Mouse (Mus musculus): ENCODE data around the gene Slc8b1. TPM values are rescaled to one million over a fixed set of nuclear protein-coding genes. Genes with fewer than 3 reads are reported as not detected.

Gene Slc8b1
- polyA plus RNA-seq, 1 experiment from 2014 or later: 27.4 TPM

DNA sequence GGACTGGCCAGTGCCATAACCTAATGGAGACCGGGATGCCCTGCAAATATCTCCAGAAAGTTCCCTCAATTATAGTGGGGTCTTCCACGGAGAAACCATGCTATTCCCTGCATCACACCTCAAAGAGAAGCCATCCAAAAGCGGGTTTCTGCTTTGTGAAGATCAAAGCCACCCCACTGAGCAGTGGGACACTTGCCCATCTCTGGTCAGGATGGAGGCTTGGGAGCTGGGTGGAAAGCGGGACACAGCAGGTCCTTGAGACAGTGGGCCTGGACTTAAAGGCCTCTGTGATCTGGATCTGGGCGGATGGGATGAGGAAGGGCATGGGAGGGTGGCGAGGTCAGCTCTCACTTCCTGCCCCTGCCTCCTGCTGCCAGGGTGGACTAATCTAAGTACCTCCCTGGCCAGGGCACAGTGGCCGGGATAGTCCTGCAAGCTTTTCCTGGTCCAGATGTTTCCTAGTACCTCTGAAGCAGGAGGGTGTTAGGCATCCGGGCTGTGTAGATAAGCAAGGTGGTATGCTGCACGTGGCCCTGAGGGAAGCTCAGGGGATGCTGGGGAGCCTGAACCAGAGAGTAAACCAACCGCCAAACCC, 63.6 kb downstream of the Slc8b1 start:
- H3K4me3 ChIP-seq (ENCODE audit: inconsistent target): no peak overlapping the region
- no peak overlapping the region for H3K27ac ChIP-seq
- peaks cover 45% of the 10 kb centered on the region; the same call in 1 of the 2 replicates for H3K79me2 ChIP-seq (ENCODE audit: inconsistent target)
- WGBS (ENCODE audit: missing documents): 93% methylated on average over 10 of the region's 10 CpGs
- H3K36me3 ChIP-seq (ENCODE audit: inconsistent target): no peaks in the 10 kb centered on the region

DNA sequence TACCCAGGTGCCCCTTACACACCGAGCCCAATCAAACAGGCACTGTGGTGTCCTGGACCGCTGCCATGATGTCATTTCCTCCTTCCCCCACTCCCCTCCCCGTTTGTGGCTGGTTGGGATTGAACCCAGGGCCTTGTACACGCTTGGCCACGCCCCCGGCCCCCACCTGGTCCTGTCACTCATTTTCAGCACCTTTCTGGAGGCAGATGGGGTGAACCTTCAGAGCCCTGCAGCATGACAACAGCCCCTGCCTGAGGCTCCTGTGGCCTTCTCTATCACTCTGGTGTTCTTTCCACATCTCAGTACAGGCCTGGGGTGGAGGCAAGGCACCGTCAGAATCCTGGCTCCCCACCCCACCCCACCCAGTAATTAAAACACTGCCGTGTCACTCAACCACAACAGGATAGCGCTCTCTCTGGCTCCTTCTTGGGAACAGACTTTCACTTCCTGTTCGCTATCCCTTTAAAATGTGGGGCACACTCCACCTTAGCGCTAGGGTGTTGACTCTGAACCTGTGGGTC, 65.9 kb downstream of the Slc8b1 start:
- Histone ChIP-seq H3K79me2 (ENCODE audit: inconsistent target) (peaks cover 43% of the 10 kb centered on the region; the same call in 1 of the 2 replicates), H3K27ac (no peak overlapping the region), H3K4me3 (ENCODE audit: inconsistent target) (no peak overlapping the region), H3K36me3 (ENCODE audit: inconsistent target) (peaks cover 3% of the 10 kb centered on the region)
- WGBS (ENCODE audit: missing documents): 18% methylated on average over 11 of the region's 11 CpGs

DNA sequence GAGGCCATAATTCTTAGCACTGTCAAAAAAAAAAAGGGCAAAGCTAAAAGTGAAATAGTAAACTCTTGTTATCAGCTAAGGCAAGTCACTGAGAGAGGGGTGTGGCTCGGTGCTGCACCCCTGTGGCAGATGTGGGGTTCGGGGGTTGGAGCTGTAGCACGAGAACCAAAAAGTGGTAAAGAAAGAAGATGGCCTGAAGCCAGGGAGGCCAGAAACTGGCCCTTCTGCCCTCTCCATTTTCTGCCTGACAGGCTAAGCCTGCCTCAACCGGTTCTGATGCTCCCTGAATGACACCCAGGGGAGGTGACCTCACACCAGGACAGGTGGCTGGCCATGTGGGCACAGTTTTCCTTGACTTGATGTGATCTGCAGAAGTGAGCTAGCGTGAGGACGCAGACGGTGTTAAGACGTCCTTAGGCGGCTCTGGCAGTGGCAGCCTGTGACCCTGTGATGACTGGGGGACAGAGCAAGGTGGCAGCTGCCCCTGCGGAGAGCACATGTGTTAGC, 67.0 kb downstream of the Slc8b1 start:
- no peak overlapping the region for H3K27ac ChIP-seq
- 49% methylated on average over 10 of the region's 10 CpGs for WGBS (ENCODE audit: missing documents)
- no peak overlapping the region for H3K4me3 ChIP-seq (ENCODE audit: inconsistent target)
- H3K36me3 ChIP-seq (ENCODE audit: inconsistent target): peaks cover 12% of the 10 kb centered on the region
- H3K79me2 ChIP-seq (ENCODE audit: inconsistent target): peaks cover 35% of the 10 kb centered on the region; the same call in 1 of the 2 replicates

DNA sequence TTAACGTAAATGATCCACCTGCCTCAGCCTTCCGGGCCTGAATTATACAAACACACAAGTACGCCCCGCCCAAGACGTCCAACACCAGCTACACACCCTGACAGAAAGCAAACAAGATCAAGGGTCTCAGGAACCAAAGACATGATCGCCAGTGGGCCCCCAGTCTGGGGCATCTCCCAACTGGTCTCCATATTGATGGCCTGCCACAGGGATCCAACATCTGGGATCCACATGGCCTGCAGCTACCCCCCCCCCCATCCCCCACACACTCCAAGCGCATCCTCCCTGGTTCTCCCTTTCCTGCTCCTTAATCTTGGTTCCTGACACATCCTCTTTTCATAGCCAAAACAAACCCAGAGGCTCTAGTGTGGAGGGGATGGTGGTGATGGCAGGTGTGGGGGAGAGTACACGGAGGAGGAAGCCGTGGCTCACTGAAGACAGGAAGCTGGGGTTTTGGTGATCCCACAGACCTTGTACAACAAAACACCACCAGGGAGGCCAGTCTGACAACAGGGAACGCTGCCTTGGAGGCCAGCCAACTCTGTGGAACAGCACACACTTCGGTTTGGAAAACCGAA, 67.6 kb downstream of the Slc8b1 start:
- no peak overlapping the region for H3K4me3 ChIP-seq (ENCODE audit: inconsistent target)
- H3K27ac ChIP-seq: no peak overlapping the region
- 26% methylated on average over 12 of the region's 12 CpGs for whole genome bisulfite sequencing (ENCODE audit: missing documents)
- peaks cover 18% of the 10 kb centered on the region for H3K36me3 ChIP-seq (ENCODE audit: inconsistent target)
- H3K79me2 ChIP-seq (ENCODE audit: inconsistent target): peaks cover 32% of the 10 kb centered on the region; the same call in 1 of the 2 replicates

DNA sequence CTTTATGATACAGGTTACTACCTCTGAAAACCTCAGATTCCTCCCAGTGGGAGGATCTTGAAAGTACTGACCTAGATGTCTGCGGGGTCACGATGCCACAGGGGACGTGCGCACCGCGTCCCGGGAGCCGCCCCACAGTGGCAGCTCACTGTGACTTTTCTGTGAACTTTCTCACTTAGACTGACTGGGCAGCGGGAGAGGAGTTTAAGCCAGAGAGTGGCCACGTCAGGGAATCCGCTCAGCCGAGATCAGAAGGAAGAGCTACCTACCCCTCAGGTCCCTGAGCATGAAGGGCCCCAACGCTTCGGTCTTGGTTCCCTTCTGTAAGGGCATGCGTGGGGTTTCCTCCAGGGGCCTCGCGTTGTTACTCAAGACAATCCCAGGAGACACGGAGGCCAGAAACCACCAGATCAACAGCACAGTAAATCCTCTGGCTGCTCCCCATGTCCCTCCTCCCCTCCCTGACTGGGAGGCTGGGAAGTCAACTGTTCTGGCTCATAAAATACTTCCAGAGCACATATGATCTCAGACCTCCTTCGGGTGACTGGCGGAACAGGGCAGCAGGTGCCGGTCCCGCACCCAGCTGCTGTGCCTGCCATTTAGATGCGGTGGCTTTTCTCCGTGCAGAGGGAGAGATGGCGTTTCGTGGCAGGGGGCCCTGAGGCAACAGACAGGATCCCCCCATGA, 68.4 kb downstream of the Slc8b1 start:
- Histone ChIP-seq H3K4me3 (ENCODE audit: inconsistent target) (no peak overlapping the region), H3K36me3 (ENCODE audit: inconsistent target) (peaks cover 25% of the 10 kb centered on the region), H3K27ac (no peak overlapping the region), H3K79me2 (ENCODE audit: inconsistent target) (peaks cover 25% of the 10 kb centered on the region; the same call in 1 of the 2 replicates)
- 41% methylated on average over 26 of the region's 26 CpGs for WGBS (ENCODE audit: missing documents)

DNA sequence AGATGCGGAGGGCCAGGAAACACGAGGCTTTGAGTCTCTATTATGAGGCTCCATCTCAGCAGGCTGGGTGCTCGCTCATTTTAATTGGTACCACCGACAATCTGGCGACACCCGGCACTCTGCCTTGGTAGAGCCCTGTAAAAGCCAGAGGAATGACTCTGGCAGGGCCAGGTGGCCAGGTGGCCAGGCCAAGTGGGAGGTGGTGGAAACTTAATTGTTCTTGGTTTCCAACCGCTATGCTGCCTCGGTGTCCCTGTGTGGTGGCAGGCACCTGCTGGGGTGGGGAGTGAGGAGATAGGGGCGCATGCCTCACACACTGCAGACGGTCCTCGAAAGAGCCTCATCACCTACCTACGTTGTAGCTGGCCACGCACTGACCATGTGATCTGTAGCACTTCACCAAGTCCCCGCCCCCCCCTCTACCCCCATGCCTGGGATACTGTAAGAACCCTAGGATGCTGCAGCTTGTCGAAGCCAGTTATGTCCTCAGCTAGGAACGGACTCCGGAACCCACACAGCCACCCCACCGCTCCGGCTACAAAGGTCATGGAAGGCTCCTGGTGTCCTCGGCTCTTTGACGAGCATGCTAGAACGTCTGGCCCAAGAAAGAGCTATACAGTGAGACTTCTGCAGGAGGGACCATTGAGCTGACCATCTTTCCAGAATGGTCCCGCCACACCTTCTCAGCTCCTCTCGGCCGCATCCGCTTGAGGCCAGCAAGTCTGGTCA, 69.1 kb downstream of the Slc8b1 start:
- H3K27ac ChIP-seq: no peak overlapping the region
- H3K79me2 ChIP-seq (ENCODE audit: inconsistent target): peaks cover 18% of the 10 kb centered on the region; the same call in 1 of the 2 replicates
- H3K4me3 ChIP-seq (ENCODE audit: inconsistent target): no peak overlapping the region
- 94% methylated on average over 26 of the region's 26 CpGs for WGBS (ENCODE audit: missing documents)
- H3K36me3 ChIP-seq (ENCODE audit: inconsistent target): peaks cover 31% of the 10 kb centered on the region

DNA sequence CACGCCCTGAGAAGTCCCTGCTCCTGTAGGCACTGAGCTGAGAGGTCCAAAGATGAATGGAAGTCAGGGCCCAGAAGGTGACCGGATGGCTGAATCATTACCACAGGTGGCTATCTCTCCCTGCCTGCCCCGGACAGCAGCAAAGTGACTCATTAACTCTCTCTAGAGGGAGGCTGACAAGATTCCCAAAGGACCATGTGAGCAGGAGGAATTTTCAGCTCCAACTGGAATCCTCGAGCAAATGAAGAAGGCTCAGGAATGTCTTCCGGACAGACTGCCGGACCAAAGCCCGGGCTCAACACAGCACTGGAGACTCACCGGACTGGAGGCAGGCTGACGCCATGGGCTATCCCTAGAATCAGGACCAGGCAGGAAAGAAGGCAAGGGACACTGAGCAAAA, 71.0 kb downstream of the Slc8b1 start:
- Histone ChIP-seq H3K27ac (no peak overlapping the region), H3K4me3 (ENCODE audit: inconsistent target) (no peak overlapping the region), H3K79me2 (ENCODE audit: inconsistent target) (peaks cover 4% of the 10 kb centered on the region; the same call in 1 of the 2 replicates), H3K36me3 (ENCODE audit: inconsistent target) (peaks cover 31% of the 10 kb centered on the region)
- 97% methylated on average over 9 of the region's 9 CpGs for WGBS (ENCODE audit: missing documents)

DNA sequence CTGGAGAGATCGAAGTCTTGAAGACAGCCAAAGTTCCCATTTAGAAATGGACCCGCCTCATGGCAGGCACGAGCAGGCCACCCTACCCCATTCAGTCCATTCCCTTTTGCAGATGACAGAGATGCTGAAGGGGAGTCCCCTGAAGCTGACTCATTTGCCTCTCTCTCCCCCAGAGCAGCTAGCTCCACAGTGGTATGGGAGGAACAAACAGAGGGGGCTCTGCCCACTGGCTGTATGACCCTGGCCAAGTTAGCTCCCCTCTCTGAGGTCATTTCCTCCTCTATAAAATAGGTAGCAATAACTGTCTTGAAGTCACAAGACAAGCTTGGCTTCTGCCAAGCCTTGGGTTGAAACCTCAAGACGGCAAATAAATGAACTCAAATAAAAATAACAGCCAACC, 72.5 kb downstream of the Slc8b1 start:
- Histone ChIP-seq H3K79me2 (ENCODE audit: inconsistent target) (peaks cover 17% of the 10 kb centered on the region; the same call in 1 of the 2 replicates), H3K36me3 (ENCODE audit: inconsistent target) (peaks cover 31% of the 10 kb centered on the region), H3K4me3 (ENCODE audit: inconsistent target) (no peak overlapping the region), H3K27ac (peak overlapping the region; percentile 1; the same call in 1 of the 2 replicates)
- 92% methylated on average over 3 of the region's 4 CpGs for WGBS (ENCODE audit: missing documents)

Other genes starting within 250 kb of the Slc8b1 start
- gene Lhx5, start 79.5 kb upstream of the Slc8b1 start, polyA plus RNA-seq (2018): not detected in 3 replicates
- gene Sdsl, start 38.4 kb upstream of the Slc8b1 start, polyA plus RNA-seq (2018): not detected in 3 replicates
- not detected in 3 replicates for gene Sds, start 34.6 kb upstream of the Slc8b1 start, polyA plus RNA-seq (2018)
- gene Plbd2, start 7.5 kb upstream of the Slc8b1 start, polyA plus RNA-seq (2018): 95.1 to 104 TPM (median 96.6 TPM) in 3 replicates
- 36.3 to 96.0 TPM (median 65.2 TPM) in 3 replicates for gene Tpcn1, start 77.5 kb downstream of the Slc8b1 start, polyA plus RNA-seq (2018)
- 0.37 to 0.52 TPM in 2 of 3 replicates, not detected in the other for gene Iqcd, start 77.8 kb downstream of the Slc8b1 start, polyA plus RNA-seq (2018)
- 4.5 to 4.9 TPM (median 4.8 TPM) in 3 replicates for gene Rita1, start 101.4 kb downstream of the Slc8b1 start, polyA plus RNA-seq (2018)
- 21.7 to 39.1 TPM (median 25.0 TPM) in 3 replicates for gene Ddx54, start 101.6 kb downstream of the Slc8b1 start, polyA plus RNA-seq (2018)
- not detected in 3 replicates for gene Cfap73, start 123.1 kb downstream of the Slc8b1 start, polyA plus RNA-seq (2018)
- gene Rasal1, start 137.6 kb downstream of the Slc8b1 start, polyA plus RNA-seq (2018): 0.11 to 0.14 TPM in 2 of 3 replicates, not detected in the other
- 0.24 TPM in 1 of 3 replicates, not detected in the others for gene Dtx1, start 200.8 kb downstream of the Slc8b1 start, polyA plus RNA-seq (2018)
- gene Oas2, start 238.7 kb downstream of the Slc8b1 start, polyA plus RNA-seq (2018): 26.5 to 90.9 TPM (median 28.2 TPM) in 3 replicates

Measured in macrophage (primary cell).